Mouse (Mus musculus): ENCODE data around the gene Fermt2. TPM values are rescaled to one million over a fixed set of nuclear protein-coding genes. Genes with fewer than 3 reads are reported as not detected.
A peak's percentile ranks its signal among the peaks of the same experiment; 100 is the strongest.

Fermt2 gene
- polyA plus RNA-seq, 1 experiment, result 6.4 TPM

- peaks cover 4% of the 10 kb centered on the region; the same call in 1 of the 2 replicates for H3K4me1 ChIP-seq (ENCODE audit: control insufficient read depth, insufficient read depth, low read length)
Measured at GRCm38 (mm10) chr14:45453538-45454233, 76.2 kb downstream of the Fermt2 start.

GRCm38 (mm10) chr14:45452861-45453512 lies 76.9 kb downstream of the Fermt2 start:
- Histone ChIP-seq H3K4me3 (ENCODE audit: control insufficient read depth, low read depth, low read length) (no peak overlapping the region), H3K4me1 (ENCODE audit: control insufficient read depth, insufficient read depth, low read length) (peaks cover 4% of the 10 kb centered on the region; the same call in 1 of the 2 replicates)
- no peak for TF ChIP-seq CTCF (IDR thresholded peaks at IDR 0.05; ENCODE audit: control insufficient read depth, insufficient read depth, insufficient replicate concordance, low read depth, low read length)
- no peak for TF ChIP-seq POLR2A (IDR thresholded peaks at IDR 0.05; ENCODE audit: control insufficient read depth, low read depth, low read length)

More at GRCm38 (mm10) chr14:45453538-45454233, 76.2 kb downstream of the Fermt2 start:
- Histone ChIP-seq H3K27ac (ENCODE audit: control insufficient read depth, insufficient read depth, low read depth, low read length) (0 out of 2 replicates have a peak overlapping the region, but pooled peaks have one; percentile 5), H3K27me3 (ENCODE audit: control insufficient read depth, insufficient read depth, low read length) (no peaks in the 10 kb centered on the region), H3K4me3 (ENCODE audit: control insufficient read depth, low read depth, low read length) (no peak overlapping the region), H3K36me3 (ENCODE audit: control insufficient read depth, insufficient read depth, low read length) (no peaks in the 10 kb centered on the region)
- TF ChIP-seq CTCF (IDR thresholded peaks at IDR 0.05; ENCODE audit: control insufficient read depth, insufficient read depth, insufficient replicate concordance, low read depth, low read length) (no peak), POLR2A (IDR thresholded peaks at IDR 0.05; ENCODE audit: control insufficient read depth, low read depth, low read length) (no peak)

GRCm38 (mm10) chr14:45452148-45452547 lies 77.8 kb downstream of the Fermt2 start:
- TF ChIP-seq POLR2A (IDR thresholded peaks at IDR 0.05; ENCODE audit: control insufficient read depth, low read depth, low read length), result no peak
- no peak for TF ChIP-seq CTCF (IDR thresholded peaks at IDR 0.05; ENCODE audit: control insufficient read depth, insufficient read depth, insufficient replicate concordance, low read depth, low read length)
- H3K27ac ChIP-seq (ENCODE audit: control insufficient read depth, insufficient read depth, low read depth, low read length), result 0 out of 2 replicates have a peak overlapping the region, but pooled peaks have one; percentile 13

More at GRCm38 (mm10) chr14:45452861-45453512, 76.9 kb downstream of the Fermt2 start:
- H3K27ac ChIP-seq (ENCODE audit: control insufficient read depth, insufficient read depth, low read depth, low read length), result no peak overlapping the region
- H3K27me3 ChIP-seq (ENCODE audit: control insufficient read depth, insufficient read depth, low read length), result no peaks in the 10 kb centered on the region
- no peaks in the 10 kb centered on the region for H3K36me3 ChIP-seq (ENCODE audit: control insufficient read depth, insufficient read depth, low read length)

GRCm38 (mm10) chr14:45451090-45451489 lies 78.8 kb downstream of the Fermt2 start:
- no peak overlapping the region for H3K27ac ChIP-seq (ENCODE audit: control insufficient read depth, insufficient read depth, low read depth, low read length)
- H3K27me3 ChIP-seq (ENCODE audit: control insufficient read depth, insufficient read depth, low read length), result no peaks in the 10 kb centered on the region
- no peak overlapping the region for H3K4me3 ChIP-seq (ENCODE audit: control insufficient read depth, low read depth, low read length)
- H3K36me3 ChIP-seq (ENCODE audit: control insufficient read depth, insufficient read depth, low read length), result no peaks in the 10 kb centered on the region
- TF ChIP-seq CTCF (IDR thresholded peaks at IDR 0.05; ENCODE audit: control insufficient read depth, insufficient read depth, insufficient replicate concordance, low read depth, low read length), result no peak
- no peak for TF ChIP-seq POLR2A (IDR thresholded peaks at IDR 0.05; ENCODE audit: control insufficient read depth, low read depth, low read length)
- H3K4me1 ChIP-seq (ENCODE audit: control insufficient read depth, insufficient read depth, low read length), result peaks cover 4% of the 10 kb centered on the region; the same call in 1 of the 2 replicates

More at GRCm38 (mm10) chr14:45452148-45452547, 77.8 kb downstream of the Fermt2 start:
- no peak overlapping the region for H3K4me3 ChIP-seq (ENCODE audit: control insufficient read depth, low read depth, low read length)
- H3K4me1 ChIP-seq (ENCODE audit: control insufficient read depth, insufficient read depth, low read length), result peaks cover 4% of the 10 kb centered on the region; the same call in 1 of the 2 replicates
- H3K27me3 ChIP-seq (ENCODE audit: control insufficient read depth, insufficient read depth, low read length), result no peaks in the 10 kb centered on the region
- no peaks in the 10 kb centered on the region for H3K36me3 ChIP-seq (ENCODE audit: control insufficient read depth, insufficient read depth, low read length)

- no peak for TF ChIP-seq POLR2A (IDR thresholded peaks at IDR 0.05; ENCODE audit: control insufficient read depth, low read depth, low read length)
- no peak for TF ChIP-seq CTCF (IDR thresholded peaks at IDR 0.05; ENCODE audit: control insufficient read depth, insufficient read depth, insufficient replicate concordance, low read depth, low read length)
- H3K27ac ChIP-seq (ENCODE audit: control insufficient read depth, insufficient read depth, low read depth, low read length), result no peak overlapping the region
- peaks cover 9% of the 10 kb centered on the region for H3K4me1 ChIP-seq (ENCODE audit: control insufficient read depth, insufficient read depth, low read length)
- H3K27me3 ChIP-seq (ENCODE audit: control insufficient read depth, insufficient read depth, low read length), result no peaks in the 10 kb centered on the region
- no peaks in the 10 kb centered on the region for H3K36me3 ChIP-seq (ENCODE audit: control insufficient read depth, insufficient read depth, low read length)
- no peak overlapping the region for H3K4me3 ChIP-seq (ENCODE audit: control insufficient read depth, low read depth, low read length)
Measured at GRCm38 (mm10) chr14:45446777-45447176, 83.1 kb downstream of the Fermt2 start.

GRCm38 (mm10) chr14:45445445-45445844 lies 84.5 kb downstream of the Fermt2 start:
- peaks cover 11% of the 10 kb centered on the region for H3K4me1 ChIP-seq (ENCODE audit: control insufficient read depth, insufficient read depth, low read length)
- H3K27me3 ChIP-seq (ENCODE audit: control insufficient read depth, insufficient read depth, low read length), result no peaks in the 10 kb centered on the region
- TF ChIP-seq POLR2A (IDR thresholded peaks at IDR 0.05; ENCODE audit: control insufficient read depth, low read depth, low read length), result no peak
- no peak for TF ChIP-seq CTCF (IDR thresholded peaks at IDR 0.05; ENCODE audit: control insufficient read depth, insufficient read depth, insufficient replicate concordance, low read depth, low read length)
- peak overlapping the region; percentile 81 for H3K4me3 ChIP-seq (ENCODE audit: control insufficient read depth, low read depth, low read length)
- H3K27ac ChIP-seq (ENCODE audit: control insufficient read depth, insufficient read depth, low read depth, low read length), result no peak overlapping the region
- H3K36me3 ChIP-seq (ENCODE audit: control insufficient read depth, insufficient read depth, low read length), result no peaks in the 10 kb centered on the region

GRCm38 (mm10) chr14:45444870-45445269 lies 85.0 kb downstream of the Fermt2 start:
- H3K4me3 ChIP-seq (ENCODE audit: control insufficient read depth, low read depth, low read length), result peak overlapping the region; percentile 81

More at GRCm38 (mm10) chr14:45444870-45445269, 85.0 kb downstream of the Fermt2 start:
- Histone ChIP-seq H3K4me1 (ENCODE audit: control insufficient read depth, insufficient read depth, low read length) (peaks cover 11% of the 10 kb centered on the region), H3K27ac (ENCODE audit: control insufficient read depth, insufficient read depth, low read depth, low read length) (no peak overlapping the region), H3K36me3 (ENCODE audit: control insufficient read depth, insufficient read depth, low read length) (no peaks in the 10 kb centered on the region), H3K27me3 (ENCODE audit: control insufficient read depth, insufficient read depth, low read length) (no peaks in the 10 kb centered on the region)
- TF ChIP-seq POLR2A (IDR thresholded peaks at IDR 0.05; ENCODE audit: control insufficient read depth, low read depth, low read length) (no peak), CTCF (IDR thresholded peaks at IDR 0.05; ENCODE audit: control insufficient read depth, insufficient read depth, insufficient replicate concordance, low read depth, low read length) (no peak)
